Mouse (Mus musculus) stomach, embryonic 14.5 days (tissue): ENCODE results near the gene Vps37d. TPM values are rescaled to one million over a fixed set of nuclear protein-coding genes. Genes with fewer than 3 reads are reported as not detected.

ENCODE experiments used
- ATAC-seq: fragments of 200-750 bp; cut with Nextera tagmentation; 2 replicates; pipeline ENCODE4 v1.8.0; 2017; ENCODE audit warnings: low read depth, moderate TSS enrichment; ENCODE audit not compliant: insufficient number of reproducible peaks, insufficient read depth, low FRiP score
- H3K27ac ChIP-seq: fragments of 300-500 bp; sonication (generic); 2 replicates; pipeline ENCODE4 v1.5.1; 2014; ENCODE audit warnings: mild to moderate bottlenecking, low read length, moderate library complexity, mixed read lengths
- H3K27me3 ChIP-seq: fragments of 300-500 bp; sonication (generic); 2 replicates; pipeline ENCODE4 v1.6.1; 2014; ENCODE audit warnings: low read length, control low read depth, mixed read lengths; ENCODE audit not compliant: control insufficient read depth, insufficient read depth
- H3K36me3 ChIP-seq: fragments of 300-500 bp; sonication (generic); 2 replicates; pipeline ENCODE4 v1.6.1; 2014; ENCODE audit warnings: mild to moderate bottlenecking, control low read depth, low read length, moderate library complexity, mixed read lengths; ENCODE audit not compliant: control insufficient read depth, insufficient read depth
- H3K4me1 ChIP-seq: fragments of 300-500 bp; sonication (generic); 2 replicates; pipeline ENCODE4 v1.6.1; 2014; ENCODE audit warnings: low read length, control low read depth, mixed read lengths; ENCODE audit not compliant: control insufficient read depth, insufficient read depth
- H3K4me2 ChIP-seq: fragments of 300-500 bp; sonication (generic); replicated peaks from 2 replicates; pipeline ENCODE4 v1.6.1; 2014; ENCODE audit warnings: low read depth, low read length, control low read depth
- H3K4me3 ChIP-seq: fragments of 300-500 bp; sonication (generic); 2 replicates; pipeline ENCODE4 v1.5.1; 2014; ENCODE audit warnings: low read depth, low read length, control low read depth
- H3K9ac ChIP-seq: fragments of 300-500 bp; sonication (generic); replicated peaks from 2 replicates; pipeline ENCODE4 v1.6.1; 2014; ENCODE audit warnings: low read depth, mild to moderate bottlenecking, control low read depth, low read length, moderate library complexity, mixed read lengths
- H3K9me3 ChIP-seq: fragments of 300-500 bp; sonication (generic); 2 replicates; pipeline ENCODE4 v1.6.1; 2016; ENCODE audit warnings: low read depth, low read length, control low read depth; ENCODE audit not compliant: control insufficient read depth
- WGBS: fragments of 180-500 bp; shearing (Covaris S2); extraction: QIAGEN DNeasy Blood & Tissue Kit; methylation state at CpG from one replicate; pipeline ENCODE4 v1.1.7; 2014; 5-methylcytosine and 5-hydroxymethylcytosine counted together
- polyA plus RNA-seq: library from polyadenylated mRNA; unstranded; fragments of >200 nt; fragmentation: Nextera tagmentation; extraction: Ambion mirVana; gene quantifications from 2 replicates; pipeline ENCODE4 v1.2.1, GENCODE M21; 2014

The Vps37d gene
- polyA plus RNA-seq, 1 experiment from 2014 or later = 7.2 TPM

DNA sequence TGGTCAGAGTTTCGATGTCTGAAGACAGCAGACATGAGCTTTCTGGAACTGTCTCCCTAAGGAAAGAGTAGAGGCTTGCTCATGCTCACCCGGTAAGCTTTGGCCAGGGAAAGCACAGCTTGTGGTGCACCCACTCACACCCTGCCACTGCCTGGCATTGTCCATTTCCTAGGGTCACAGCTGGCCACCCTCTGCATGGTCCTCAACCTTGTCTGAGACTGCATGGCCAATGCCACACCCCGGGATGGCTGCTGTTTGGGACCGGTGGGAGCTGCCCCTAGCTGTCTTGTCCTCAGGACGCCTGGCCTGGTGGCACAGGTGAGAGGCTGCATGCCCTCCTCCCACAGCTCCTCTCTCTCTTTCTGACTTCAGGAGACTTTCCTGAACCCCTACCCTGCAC is 29.5 kb downstream of the Vps37d start:
- 92% methylated on average over 5 of the region's 5 CpGs for WGBS
- Histone ChIP-seq H3K4me1 (no peaks in the 10 kb centered on the region), H3K36me3 (peaks cover 20% of the 10 kb centered on the region; the same call in 1 of the 2 replicates), H3K4me3 (no peak overlapping the region), H3K4me2 (no peak overlapping the region), H3K9ac (no peak overlapping the region), H3K9me3 (no peaks in the 10 kb centered on the region), H3K27me3 (no peaks in the 10 kb centered on the region), H3K27ac (no peak overlapping the region)
- no peak for ATAC-seq

DNA sequence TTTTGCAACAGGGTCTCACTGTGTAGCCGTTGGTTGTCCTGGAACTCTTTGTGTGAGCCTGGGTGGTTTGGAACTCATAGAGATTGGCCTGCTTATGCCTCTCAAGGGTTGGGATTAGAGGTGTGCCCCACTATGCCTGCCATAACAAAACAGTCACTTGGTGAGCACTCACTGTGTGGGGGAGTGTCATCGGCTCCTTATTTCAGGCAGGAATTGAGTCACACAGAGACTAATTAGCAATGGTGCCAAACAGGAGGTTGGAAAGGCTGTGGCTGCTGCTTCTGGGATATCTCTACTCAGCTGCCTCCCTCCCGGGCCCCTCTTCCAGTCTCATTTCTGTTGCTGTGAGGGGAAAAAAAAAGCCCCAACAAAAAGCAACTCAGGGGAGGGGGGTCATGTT is 33.5 kb downstream of the Vps37d start:
- H3K36me3 ChIP-seq = peaks cover 20% of the 10 kb centered on the region; the same call in 1 of the 2 replicates
- H3K9me3 ChIP-seq = no peaks in the 10 kb centered on the region
- no peak overlapping the region for H3K9ac ChIP-seq
- no peaks in the 10 kb centered on the region for H3K4me1 ChIP-seq
- H3K27me3 ChIP-seq = no peaks in the 10 kb centered on the region
- ATAC-seq = no peak
- no peak overlapping the region for H3K4me3 ChIP-seq
- no peak overlapping the region for H3K4me2 ChIP-seq
- 90% methylated on average over 3 of the region's 3 CpGs for WGBS
- no peak overlapping the region for H3K27ac ChIP-seq

DNA sequence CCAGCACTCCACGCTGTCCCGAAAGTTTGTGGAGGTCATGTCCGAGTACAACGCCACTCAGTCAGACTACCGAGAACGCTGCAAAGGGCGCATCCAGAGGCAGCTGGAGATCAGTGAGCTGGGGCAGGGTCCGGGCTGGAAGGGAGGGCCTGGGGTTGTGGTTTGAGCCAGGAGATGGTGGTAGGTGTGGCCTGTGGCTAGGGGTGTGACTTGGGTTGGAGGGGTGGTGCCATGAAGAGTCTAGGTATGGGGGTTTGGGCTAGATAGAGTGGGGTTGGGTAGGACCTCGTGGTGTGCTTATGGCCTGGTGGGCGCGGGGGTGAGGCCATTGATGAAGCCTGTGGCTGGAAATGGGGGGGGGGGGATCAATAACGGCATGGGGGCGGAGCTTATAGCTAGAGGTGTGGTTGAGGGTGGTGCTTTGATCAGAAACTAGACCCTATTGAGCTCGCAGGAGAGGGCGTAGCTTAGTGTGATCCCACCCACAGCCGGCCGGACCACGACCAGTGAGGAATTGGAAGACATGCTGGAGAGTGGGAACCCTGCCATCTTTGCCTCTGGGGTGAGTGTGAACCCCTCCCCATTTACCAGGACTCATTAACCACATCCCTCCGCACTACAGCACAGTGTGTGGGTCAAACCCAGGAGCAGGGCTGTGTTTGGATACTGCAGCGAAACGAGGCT is 35.8 kb downstream of the Vps37d start:
- H3K27ac ChIP-seq = no peak overlapping the region
- H3K4me3 ChIP-seq = no peak overlapping the region
- H3K36me3 ChIP-seq = peaks cover 13% of the 10 kb centered on the region; the same call in 1 of the 2 replicates
- H3K9me3 ChIP-seq = no peaks in the 10 kb centered on the region
- H3K4me2 ChIP-seq = peak overlapping the region; percentile 14; the same call in 1 of the 2 replicates
- H3K9ac ChIP-seq = no peak overlapping the region
- 0 out of 2 replicates have a peak, but pooled peaks have one; percentile 53 for ATAC-seq
- WGBS = 41% methylated on average over 21 of the region's 21 CpGs
- H3K4me1 ChIP-seq = no peaks in the 10 kb centered on the region
- no peaks in the 10 kb centered on the region for H3K27me3 ChIP-seq

DNA sequence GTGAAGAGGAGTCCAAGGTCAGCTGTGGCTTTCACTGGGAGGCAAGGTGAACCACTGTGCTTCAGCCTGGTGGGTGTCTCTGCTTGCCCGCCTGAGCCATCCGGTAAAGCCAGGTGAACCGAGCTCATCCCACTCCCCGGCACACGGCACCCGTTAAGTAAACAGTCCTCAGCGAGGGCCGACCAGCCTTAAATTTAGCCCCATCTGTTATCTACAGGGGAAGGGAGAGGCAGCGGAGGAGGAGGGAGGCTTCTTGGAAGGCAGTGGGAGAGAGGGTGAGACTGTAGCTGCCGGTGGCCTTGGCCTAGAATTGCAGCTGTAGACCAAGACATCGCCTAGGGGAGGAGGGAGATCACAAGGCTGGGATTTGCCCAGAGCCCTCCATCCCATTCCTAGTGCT is 37.3 kb downstream of the Vps37d start:
- H3K27ac ChIP-seq = no peak overlapping the region
- 39% methylated on average over 11 of the region's 11 CpGs for WGBS
- H3K36me3 ChIP-seq = peaks cover 11% of the 10 kb centered on the region; the same call in 1 of the 2 replicates
- H3K4me3 ChIP-seq = no peak overlapping the region
- no peak overlapping the region for H3K9ac ChIP-seq
- H3K4me1 ChIP-seq = no peaks in the 10 kb centered on the region
- no peak for ATAC-seq
- H3K9me3 ChIP-seq = no peaks in the 10 kb centered on the region
- H3K4me2 ChIP-seq = no peak overlapping the region
- no peaks in the 10 kb centered on the region for H3K27me3 ChIP-seq

- no peak overlapping the region for H3K4me3 ChIP-seq
- no peak overlapping the region for H3K27ac ChIP-seq
- no peaks in the 10 kb centered on the region for H3K27me3 ChIP-seq
- H3K36me3 ChIP-seq = peaks cover 7% of the 10 kb centered on the region; the same call in 1 of the 2 replicates
- no peak overlapping the region for H3K4me2 ChIP-seq
- WGBS = 52% methylated on average over 6 of the region's 6 CpGs
- no peak for ATAC-seq
- no peaks in the 10 kb centered on the region for H3K9me3 ChIP-seq
- no peak overlapping the region for H3K9ac ChIP-seq
- peaks cover 3% of the 10 kb centered on the region; the same call in 1 of the 2 replicates for H3K4me1 ChIP-seq
These were observed 38.0 kb downstream of the Vps37d start for GRCm38 (mm10) chr5:135040059-135040458.

DNA sequence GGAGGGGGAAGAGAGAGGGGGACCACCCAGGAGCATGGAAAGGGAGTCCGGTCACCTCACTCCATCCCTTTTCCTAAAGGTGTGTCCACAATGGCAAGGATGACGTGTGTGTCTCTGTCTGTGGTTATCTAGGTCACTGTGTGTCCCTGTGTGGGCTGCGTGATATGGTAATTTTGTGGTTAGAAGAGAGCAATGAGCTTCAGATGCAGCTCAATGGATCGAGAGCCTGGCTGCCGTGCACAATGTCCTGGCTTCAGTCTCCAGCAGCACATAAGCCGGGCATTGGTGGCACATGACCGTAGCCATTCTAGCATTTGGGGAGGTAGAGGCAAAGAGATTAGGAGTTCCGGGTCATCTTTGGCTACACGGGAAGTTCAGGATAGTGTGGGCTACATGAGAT is 38.5 kb downstream of the Vps37d start:
- Histone ChIP-seq H3K4me1 (peaks cover 3% of the 10 kb centered on the region; the same call in 1 of the 2 replicates), H3K4me3 (no peak overlapping the region), H3K4me2 (no peak overlapping the region), H3K9ac (no peak overlapping the region), H3K36me3 (peaks cover 1% of the 10 kb centered on the region; the same call in 1 of the 2 replicates), H3K27me3 (no peaks in the 10 kb centered on the region), H3K9me3 (no peaks in the 10 kb centered on the region), H3K27ac (no peak overlapping the region)
- 80% methylated on average over 9 of the region's 9 CpGs for WGBS
- no peak for ATAC-seq

DNA sequence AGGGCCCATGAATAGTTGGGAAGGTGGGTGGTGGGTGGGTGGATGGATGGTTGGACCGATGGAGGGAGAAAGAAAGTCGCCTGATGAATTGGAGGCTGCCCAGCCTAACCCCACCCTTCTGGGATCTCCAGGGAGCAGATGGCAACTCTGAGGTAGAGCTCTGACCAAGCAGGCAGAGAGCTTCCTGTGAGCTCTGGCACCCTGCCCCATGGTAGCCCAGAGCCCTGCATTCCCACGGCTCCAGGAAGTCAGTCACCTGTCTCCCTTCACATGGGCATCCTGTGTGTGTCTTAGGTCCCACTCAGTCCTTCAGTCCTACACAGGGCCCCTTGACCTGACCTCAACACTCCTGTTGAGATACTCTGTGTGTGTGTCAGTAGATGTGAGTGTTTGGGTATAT is 40.1 kb downstream of the Vps37d start:
- ATAC-seq = no peak
- no peaks in the 10 kb centered on the region for H3K36me3 ChIP-seq
- H3K9me3 ChIP-seq = peaks cover 3% of the 10 kb centered on the region; the same call in 1 of the 2 replicates
- no peak overlapping the region for H3K4me3 ChIP-seq
- H3K4me1 ChIP-seq = peaks cover 3% of the 10 kb centered on the region; the same call in 1 of the 2 replicates
- H3K27me3 ChIP-seq = no peaks in the 10 kb centered on the region
- no peak overlapping the region for H3K4me2 ChIP-seq
- WGBS = 78% methylated on average over 3 of the region's 3 CpGs
- H3K27ac ChIP-seq = no peak overlapping the region
- H3K9ac ChIP-seq = no peak overlapping the region

GRCm38 (mm10) chr5:135035608-135036359 is 42.3 kb downstream of the Vps37d start:
- Histone ChIP-seq H3K4me1 (peaks cover 3% of the 10 kb centered on the region; the same call in 1 of the 2 replicates), H3K27me3 (no peaks in the 10 kb centered on the region), H3K9ac (no peak overlapping the region), H3K9me3 (peaks cover 3% of the 10 kb centered on the region; the same call in 1 of the 2 replicates), H3K36me3 (no peaks in the 10 kb centered on the region), H3K4me2 (no peak overlapping the region), H3K4me3 (no peak overlapping the region), H3K27ac (no peak overlapping the region)
- 60% methylated on average over 18 of the region's 18 CpGs for WGBS
- no peak for ATAC-seq
